Mouse (Mus musculus) kidney, adult 2 months (tissue): Measurements from ENCODE around the gene Cdc42. TPM values are rescaled to one million over a fixed set of nuclear protein-coding genes. Genes with fewer than 3 reads are reported as not detected.

ENCODE experiments used
- DNase-seq: peaks from one replicate; pipeline ENCODE4 v3.0.0; 2021
- H3K27ac ChIP-seq: fragments of 200-500 bp; 2 replicates; pipeline ENCODE4 v1.5.1; 2012; ENCODE audit warnings: low read depth, low read length, control low read depth, inconsistent platforms; ENCODE audit not compliant: insufficient read depth
- H3K27me3 ChIP-seq: fragments of 200-500 bp; replicated peaks from 2 replicates; pipeline ENCODE4 v1.6.1; 2012; ENCODE audit warnings: mild to moderate bottlenecking, moderate library complexity, low read length, inconsistent platforms; ENCODE audit not compliant: control insufficient read depth, insufficient read depth
- H3K36me3 ChIP-seq: fragments of 200-500 bp; 2 replicates; pipeline ENCODE4 v1.6.1; 2012; ENCODE audit warnings: mild to moderate bottlenecking, moderate library complexity, low read length, inconsistent platforms; ENCODE audit not compliant: control insufficient read depth, insufficient read depth
- H3K4me1 ChIP-seq: fragments of 200-500 bp; 2 replicates; pipeline ENCODE4 v1.6.1; 2011; ENCODE audit warnings: low read length; ENCODE audit not compliant: control insufficient read depth, insufficient read depth
- H3K4me3 ChIP-seq: fragments of 200-500 bp; 2 replicates; pipeline ENCODE4 v1.5.1; 2011; ENCODE audit warnings: mild to moderate bottlenecking, low read depth, low read length, control low read depth; ENCODE audit not compliant: insufficient read depth
- CTCF ChIP-seq: fragments of 200-500 bp; conservative IDR thresholded peaks from 2 replicates; pipeline ENCODE4 v1.5.1; 2011; ENCODE audit warnings: low read depth, mild to moderate bottlenecking, control low read depth, low read length, moderate library complexity, mixed read lengths; ENCODE audit not compliant: insufficient read depth, insufficient read length
- POLR2A ChIP-seq: fragments of 200-500 bp; IDR thresholded peaks from one replicate; pipeline ENCODE4 v1.6.1; 2011; ENCODE audit warnings: low read depth, low read length, control low read depth
- WGBS: fragments of 180-500 bp; shearing (Covaris S2); methylation state at CpG from one replicate; pipeline ENCODE4 v1.1.7; 2018; 5-methylcytosine and 5-hydroxymethylcytosine counted together
- polyA plus RNA-seq: library from polyadenylated mRNA; depleted of rRNA; stranded (reverse); fragments of >200 nt; gene quantifications from 2 replicates; pipeline ENCODE4 v1.2.3, GENCODE M21; 2012

Cdc42 gene
- polyA plus RNA-seq, 1 experiment, result 116 TPM

- no peak overlapping the region for H3K27ac ChIP-seq
- no peak for DNase-seq
Observed at GRCm38 (mm10) chr4:137301635-137302034, 55.9 kb downstream of the Cdc42 start.

GRCm38 (mm10) chr4:137300227-137300626 lies 57.3 kb downstream of the Cdc42 start:
- no peak for DNase-seq
- H3K4me3 ChIP-seq, result no peak overlapping the region
- TF ChIP-seq POLR2A, result no peak
- no peak for TF ChIP-seq CTCF
- H3K36me3 ChIP-seq, result no peaks in the 10 kb centered on the region
- WGBS, result 92% methylated on average over 13 of the region's 13 CpGs
- no peaks in the 10 kb centered on the region for H3K4me1 ChIP-seq
- no peak overlapping the region for H3K27ac ChIP-seq
- no peaks in the 10 kb centered on the region for H3K27me3 ChIP-seq

More at GRCm38 (mm10) chr4:137301635-137302034, 55.9 kb downstream of the Cdc42 start:
- no peaks in the 10 kb centered on the region for H3K36me3 ChIP-seq
- TF ChIP-seq CTCF (no peak), POLR2A (no peak)
- WGBS, result 59% methylated on average over 16 of the region's 16 CpGs
- H3K4me1 ChIP-seq, result no peaks in the 10 kb centered on the region
- H3K4me3 ChIP-seq, result no peak overlapping the region
- no peaks in the 10 kb centered on the region for H3K27me3 ChIP-seq

GRCm38 (mm10) chr4:137298406-137298805 lies 59.1 kb downstream of the Cdc42 start:
- no peaks in the 10 kb centered on the region for H3K4me1 ChIP-seq
- 70% methylated on average over 8 of the region's 8 CpGs for WGBS
- TF ChIP-seq POLR2A, result no peak
- TF ChIP-seq CTCF, result no peak
- H3K27me3 ChIP-seq, result no peaks in the 10 kb centered on the region
- H3K4me3 ChIP-seq, result no peak overlapping the region
- no peak overlapping the region for H3K27ac ChIP-seq
- H3K36me3 ChIP-seq, result no peaks in the 10 kb centered on the region
- no peak for DNase-seq

GRCm38 (mm10) chr4:137297611-137298010 lies 59.9 kb downstream of the Cdc42 start:
- H3K4me1 ChIP-seq, result no peaks in the 10 kb centered on the region
- TF ChIP-seq POLR2A, result no peak
- TF ChIP-seq CTCF, result no peak
- no peak for DNase-seq
- no peak overlapping the region for H3K4me3 ChIP-seq
- 78% methylated on average over 4 of the region's 4 CpGs for WGBS
- no peak overlapping the region for H3K27ac ChIP-seq
- no peaks in the 10 kb centered on the region for H3K36me3 ChIP-seq
- H3K27me3 ChIP-seq, result no peaks in the 10 kb centered on the region

GRCm38 (mm10) chr4:137294951-137295350 lies 62.6 kb downstream of the Cdc42 start:
- H3K27me3 ChIP-seq, result no peaks in the 10 kb centered on the region
- no peak for DNase-seq

GRCm38 (mm10) chr4:137294474-137294873 lies 63.0 kb downstream of the Cdc42 start:
- 87% methylated on average over 5 of the region's 5 CpGs for WGBS

More at GRCm38 (mm10) chr4:137294951-137295350, 62.6 kb downstream of the Cdc42 start:
- TF ChIP-seq POLR2A (no peak), CTCF (no peak)
- H3K27ac ChIP-seq, result no peak overlapping the region
- 87% methylated on average over 8 of the region's 8 CpGs for WGBS
- H3K4me3 ChIP-seq, result no peak overlapping the region
- no peaks in the 10 kb centered on the region for H3K4me1 ChIP-seq
- H3K36me3 ChIP-seq, result no peaks in the 10 kb centered on the region

GRCm38 (mm10) chr4:137294032-137294431 lies 63.5 kb downstream of the Cdc42 start:
- DNase-seq, result no peak
- H3K27ac ChIP-seq, result no peak overlapping the region
- H3K4me1 ChIP-seq, result no peaks in the 10 kb centered on the region
- no peak overlapping the region for H3K4me3 ChIP-seq
- no peaks in the 10 kb centered on the region for H3K36me3 ChIP-seq
- TF ChIP-seq POLR2A (no peak), CTCF (no peak)
- H3K27me3 ChIP-seq, result no peaks in the 10 kb centered on the region
- WGBS, result 82% methylated on average over 7 of the region's 7 CpGs

More at GRCm38 (mm10) chr4:137294474-137294873, 63.0 kb downstream of the Cdc42 start:
- Histone ChIP-seq H3K36me3 (no peaks in the 10 kb centered on the region), H3K4me1 (no peaks in the 10 kb centered on the region), H3K27ac (no peak overlapping the region), H3K4me3 (no peak overlapping the region), H3K27me3 (no peaks in the 10 kb centered on the region)
- DNase-seq, result no peak
- TF ChIP-seq POLR2A (no peak), CTCF (no peak)

- WGBS, result 74% methylated on average over 7 of the region's 7 CpGs
- DNase-seq, result no peak
- Histone ChIP-seq H3K27ac (no peak overlapping the region), H3K4me1 (no peaks in the 10 kb centered on the region), H3K4me3 (no peak overlapping the region), H3K27me3 (no peaks in the 10 kb centered on the region), H3K36me3 (no peaks in the 10 kb centered on the region)
- TF ChIP-seq POLR2A (no peak), CTCF (no peak)
Observed at GRCm38 (mm10) chr4:137292625-137293024, 64.9 kb downstream of the Cdc42 start.
